Mouse (Mus musculus) macrophage (primary cell): Measurements from ENCODE around the gene Clec1a. TPM values are rescaled to one million over a fixed set of nuclear protein-coding genes. Genes with fewer than 3 reads are reported as not detected.

Source experiments
- H3K27ac ChIP-seq: fragments of 350-480 bp; formaldehyde crosslinking; 2 replicates; pipeline ENCODE4 v1.9.0; 2021
- H3K36me3 ChIP-seq: fragments of 350-480 bp; formaldehyde crosslinking; 2 replicates; pipeline ENCODE4 v1.9.0; 2021; ENCODE audit errors: inconsistent target
- H3K4me3 ChIP-seq: fragments of 350-480 bp; formaldehyde crosslinking; 2 replicates; pipeline ENCODE4 v1.9.0; 2021; ENCODE audit errors: inconsistent target
- H3K79me2 ChIP-seq: fragments of 350-480 bp; formaldehyde crosslinking; 2 replicates; pipeline ENCODE4 v1.9.0; 2021; ENCODE audit errors: inconsistent target
- WGBS: methylation state at CpG from one replicate; pipeline ENCODE4 v1.1.7; 2026; ENCODE audit warnings: inconsistent platforms; ENCODE audit not compliant: missing documents; 5-methylcytosine and 5-hydroxymethylcytosine counted together
- polyA plus RNA-seq: library from polyadenylated mRNA; stranded (reverse); fragments of 250-400 nt; gene quantifications from 3 replicates; pipeline ENCODE4 v1.2.4, GENCODE M21; 2018; ENCODE audit warnings: inconsistent platforms

Clec1a gene
- polyA plus RNA-seq, 1 experiment from 2014 or later, result 0.65 TPM

GRCm38 (mm10) chr6:129425812-129426211 lies 26.0 kb downstream of the Clec1a start:
- Histone ChIP-seq H3K36me3 (no peaks in the 10 kb centered on the region), H3K27ac (no peak overlapping the region), H3K4me3 (no peak overlapping the region), H3K79me2 (no peaks in the 10 kb centered on the region)
- 44% methylated on average over 5 of the region's 5 CpGs for WGBS

GRCm38 (mm10) chr6:129425217-129425616 lies 26.6 kb downstream of the Clec1a start:
- Histone ChIP-seq H3K4me3 (no peak overlapping the region), H3K36me3 (no peaks in the 10 kb centered on the region), H3K79me2 (no peaks in the 10 kb centered on the region), H3K27ac (no peak overlapping the region)
- 75% methylated on average over 5 of the region's 5 CpGs for WGBS

GRCm38 (mm10) chr6:129423734-129424072 lies 28.1 kb downstream of the Clec1a start:
- Histone ChIP-seq H3K4me3 (no peak overlapping the region), H3K79me2 (no peaks in the 10 kb centered on the region), H3K36me3 (no peaks in the 10 kb centered on the region), H3K27ac (no peak overlapping the region)
- 69% methylated on average over 1 of the region's 1 CpGs for WGBS

GRCm38 (mm10) chr6:129423040-129423733 lies 28.6 kb downstream of the Clec1a start:
- no peak overlapping the region for H3K4me3 ChIP-seq
- no peak overlapping the region for H3K27ac ChIP-seq
- no peaks in the 10 kb centered on the region for H3K36me3 ChIP-seq
- 81% methylated on average over 4 of the region's 4 CpGs for WGBS
- no peaks in the 10 kb centered on the region for H3K79me2 ChIP-seq

GRCm38 (mm10) chr6:129422311-129422710 lies 29.5 kb downstream of the Clec1a start:
- no peaks in the 10 kb centered on the region for H3K79me2 ChIP-seq
- WGBS, result 92% methylated on average over 3 of the region's 3 CpGs
- no peak overlapping the region for H3K4me3 ChIP-seq
- H3K36me3 ChIP-seq, result no peaks in the 10 kb centered on the region
- H3K27ac ChIP-seq, result no peak overlapping the region

- Histone ChIP-seq H3K4me3 (no peak overlapping the region), H3K27ac (no peak overlapping the region), H3K36me3 (no peaks in the 10 kb centered on the region), H3K79me2 (no peaks in the 10 kb centered on the region)
- 94% methylated on average over 1 of the region's 1 CpGs for WGBS
Measured at GRCm38 (mm10) chr6:129414177-129414576, 37.6 kb downstream of the Clec1a start.

- Histone ChIP-seq H3K79me2 (no peaks in the 10 kb centered on the region), H3K4me3 (no peak within 1 kb of the TSS), H3K27ac (peak within 1 kb of the TSS; percentile 86), H3K36me3 (no peaks in the 10 kb centered on the region)
- WGBS, result 86% methylated on average over 2 of the region's 2 CpGs
Measured at GRCm38 (mm10) chr6:129408562-129408961, 43.2 kb downstream of the Clec1a start, which contains the start of gene Clec9a. Gene Clec9a, plus strand, starts transcription at chr6:129408862.

GRCm38 (mm10) chr6:129407324-129407723 lies 44.5 kb downstream of the Clec1a start:
- no peak overlapping the region for H3K4me3 ChIP-seq
- H3K27ac ChIP-seq, result peak overlapping the region; percentile 86
- WGBS, result 3% methylated on average over 2 of the region's 2 CpGs
- no peaks in the 10 kb centered on the region for H3K36me3 ChIP-seq
- H3K79me2 ChIP-seq, result no peaks in the 10 kb centered on the region

- no peaks in the 10 kb centered on the region for H3K36me3 ChIP-seq
- H3K27ac ChIP-seq, result peak overlapping the region; percentile 86
- no peak overlapping the region for H3K4me3 ChIP-seq
- H3K79me2 ChIP-seq, result no peaks in the 10 kb centered on the region
Measured at GRCm38 (mm10) chr6:129405999-129406398, 45.8 kb downstream of the Clec1a start.

GRCm38 (mm10) chr6:129403391-129403790 lies 48.4 kb downstream of the Clec1a start:
- H3K27ac ChIP-seq, result no peak overlapping the region
- no peaks in the 10 kb centered on the region for H3K36me3 ChIP-seq
- H3K4me3 ChIP-seq, result no peak overlapping the region
- H3K79me2 ChIP-seq, result no peaks in the 10 kb centered on the region
- 79% methylated on average over 6 of the region's 6 CpGs for WGBS

- WGBS, result 56% methylated on average over 2 of the region's 2 CpGs
- Histone ChIP-seq H3K4me3 (no peak overlapping the region), H3K79me2 (no peaks in the 10 kb centered on the region), H3K36me3 (no peaks in the 10 kb centered on the region), H3K27ac (no peak overlapping the region)
Measured at GRCm38 (mm10) chr6:129402404-129402803, 49.4 kb downstream of the Clec1a start.

GRCm38 (mm10) chr6:129399945-129400344 lies 51.9 kb downstream of the Clec1a start:
- Histone ChIP-seq H3K27ac (peak overlapping the region; percentile 24), H3K79me2 (no peaks in the 10 kb centered on the region), H3K36me3 (no peaks in the 10 kb centered on the region), H3K4me3 (no peak overlapping the region)
- WGBS, result 29% methylated on average over 6 of the region's 6 CpGs

- Histone ChIP-seq H3K36me3 (no peaks in the 10 kb centered on the region), H3K27ac (no peak within 1 kb of the TSS), H3K79me2 (no peaks in the 10 kb centered on the region), H3K4me3 (no peak within 1 kb of the TSS)
- WGBS, result 90% methylated on average over 8 of the region's 8 CpGs
Measured at GRCm38 (mm10) chr6:129396997-129397396, 54.8 kb downstream of the Clec1a start, which contains the start of gene Clec1b. Gene Clec1b, plus strand, starts transcription at chr6:129397297.

- WGBS, result 72% methylated on average over 6 of the region's 6 CpGs
- no peaks in the 10 kb centered on the region for H3K36me3 ChIP-seq
- no peak overlapping the region for H3K4me3 ChIP-seq
- H3K79me2 ChIP-seq, result no peaks in the 10 kb centered on the region
- H3K27ac ChIP-seq, result no peak overlapping the region
Measured at GRCm38 (mm10) chr6:129393732-129394131, 58.1 kb downstream of the Clec1a start.

GRCm38 (mm10) chr6:129393087-129393720 lies 58.6 kb downstream of the Clec1a start:
- H3K79me2 ChIP-seq, result no peaks in the 10 kb centered on the region
- H3K27ac ChIP-seq, result no peak overlapping the region
- H3K36me3 ChIP-seq, result no peaks in the 10 kb centered on the region
- whole genome bisulfite sequencing, result 16% methylated on average over 2 of the region's 2 CpGs
- no peak overlapping the region for H3K4me3 ChIP-seq
